Mouse (Mus musculus): ENCODE measurements around the gene Rps21. TPM values are rescaled to one million over a fixed set of nuclear protein-coding genes. Genes with fewer than 3 reads are reported as not detected.
"Not testable (repeated sequence)": the region's sequence is repeated elsewhere in the genome, so short reads cannot be mapped to it uniquely, and the experiment has no call there.

The Rps21 gene
- polyA plus RNA-seq, 1 experiment from 2014 or later = 1,364 TPM

- ChIA-PET CTCF (interaction anchor here (1.1 to 1.9 kb wide), 2 partner anchors 28 to 81 kb away, joined by 3 to 5 read pairs; no protein-coding TSS in a partner anchor), POLR2A (no interaction called here)
- ATAC-seq (no peak), DNase-seq (ENCODE audit: low read depth, low spot score) (no peak)
- in situ Hi-C loops (cut with MboI; ENCODE audit: low pct_unique_long_range_greater_than_20kb) = loop anchor here (5.0 to 10.0 kb wide), 4 partner anchors 37 to 332 kb away; partner anchors contain the start of gene Mtg2
- no peak for TF ChIP-seq CTCF (IDR thresholded peaks at IDR 0.05)
- no peaks in the 10 kb centered on the region for H3K27me3 ChIP-seq
These were observed 2.6 kb upstream of the Rps21 start for GRCm38 (mm10) chr2:180254436-180255209.

GRCm38 (mm10) chr2:180255701-180256100 is 1.5 kb upstream of the Rps21 start:
- ChIA-PET POLR2A (interaction anchor here (1.6 kb wide), 2 partner anchors 9 to 81 kb away, joined by 3 to 5 read pairs; no protein-coding TSS in a partner anchor), CTCF (interaction anchor here (1.1 to 1.9 kb wide), 3 partner anchors 19 to 82 kb away, joined by 3 to 5 read pairs (median 3); no protein-coding TSS in a partner anchor)
- no peaks in the 10 kb centered on the region for H3K27me3 ChIP-seq
- no peak for TF ChIP-seq CTCF (IDR thresholded peaks at IDR 0.05)
- in situ Hi-C loops (cut with MboI; ENCODE audit: low pct_unique_long_range_greater_than_20kb) = loop anchor here (10.0 kb wide), 2 partner anchors 71 to 181 kb away; partner anchors contain the start of gene Mtg2
- DNase-seq (ENCODE audit: low read depth, low spot score) = no peak
- ATAC-seq = no peak

DNA sequence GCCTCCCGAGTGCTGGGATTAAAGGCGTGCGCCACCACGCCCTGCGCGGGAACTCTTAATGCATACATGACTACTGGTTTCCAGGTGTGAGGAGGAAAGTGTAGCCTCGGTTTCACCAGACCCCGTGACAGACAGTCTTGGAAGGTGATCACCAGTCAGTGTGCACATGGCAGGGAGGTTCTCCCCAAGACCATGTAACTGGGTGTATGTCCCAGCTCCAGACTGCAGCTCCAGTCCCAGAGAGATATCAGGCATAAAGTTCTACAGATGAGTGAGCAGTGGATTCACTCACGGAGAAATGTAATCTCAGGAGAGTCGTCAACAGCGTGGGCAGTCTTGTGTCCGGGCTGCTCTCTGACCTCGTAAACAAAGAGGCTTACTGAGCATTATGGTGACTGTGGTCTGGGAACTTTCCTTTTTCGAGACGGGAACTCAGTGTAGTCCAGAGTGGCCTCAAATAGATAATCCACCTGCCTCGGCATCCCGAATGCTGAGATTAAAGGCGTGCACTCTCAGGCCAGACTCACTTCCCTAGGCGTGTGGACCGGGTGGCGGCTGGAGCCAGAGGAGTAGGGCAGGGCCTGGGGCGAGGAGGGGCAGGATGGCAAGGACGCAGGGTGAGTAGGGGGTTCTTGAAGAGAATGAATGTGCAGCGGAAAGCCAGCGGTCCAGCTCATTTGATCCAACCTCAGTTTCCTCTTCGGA is 729 bp upstream of the Rps21 start:
- CTCF ChIA-PET = interaction anchor here (1.2 kb wide), 1 partner anchor 19 kb away, joined by 3 read pairs; no protein-coding TSS in a partner anchor
- no peak for DNase-seq (ENCODE audit: low read depth, low spot score)
- POLR2A ChIA-PET = interaction anchor here (0.9 to 1.7 kb wide), 6 partner anchors 10 to 82 kb away, joined by 3 to 5 read pairs (median 4); no protein-coding TSS in a partner anchor
- TF ChIP-seq CTCF (IDR thresholded peaks at IDR 0.05) = no peak
- in situ Hi-C loops (cut with MboI; ENCODE audit: low pct_unique_long_range_greater_than_20kb) = loop anchor here (10.0 kb wide), 2 partner anchors 72 to 182 kb away; partner anchors contain the start of gene Mtg2
- no peaks in the 10 kb centered on the region for H3K27me3 ChIP-seq
- ATAC-seq = peak; percentile 52

DNA sequence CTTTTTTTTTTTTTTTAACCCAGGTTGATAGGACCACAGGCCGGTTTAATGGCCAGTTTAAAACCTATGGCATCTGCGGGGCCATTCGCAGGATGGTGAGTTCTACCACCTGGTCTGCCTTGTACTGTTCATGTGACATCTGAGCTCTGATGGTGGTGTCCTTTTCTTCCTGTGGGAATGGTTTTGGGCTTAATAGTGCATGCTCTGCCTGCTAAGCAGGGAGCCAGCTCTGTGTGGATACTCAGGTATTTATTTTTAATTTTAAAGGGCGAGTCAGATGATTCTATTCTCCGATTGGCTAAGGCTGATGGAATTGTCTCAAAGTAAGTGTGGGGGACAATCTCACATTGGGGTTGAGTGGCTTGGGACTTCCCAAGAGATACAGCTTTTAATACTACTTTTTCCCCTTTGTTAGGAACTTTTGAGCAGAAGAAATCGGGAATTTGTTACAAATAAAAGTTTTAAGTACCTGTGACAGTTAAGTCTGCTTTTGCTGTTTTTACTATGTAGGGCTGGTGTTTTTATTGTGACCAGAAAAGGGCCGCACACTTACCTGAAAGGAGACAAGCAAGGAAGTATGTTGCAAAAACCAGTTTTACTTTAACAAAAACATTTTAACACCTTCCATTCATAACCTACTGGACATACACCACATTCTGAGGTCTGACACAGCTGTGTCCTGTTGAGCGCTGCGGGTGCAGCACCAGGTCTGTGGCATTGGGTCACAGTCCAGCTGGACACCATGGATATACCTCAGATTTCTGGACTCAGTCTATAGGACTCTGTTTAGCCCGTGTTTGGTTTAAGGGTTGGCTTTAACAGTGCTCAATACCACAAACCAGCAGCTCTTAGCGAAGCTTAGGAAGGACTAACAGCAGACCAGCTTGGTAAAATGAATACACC is 1.0 kb downstream of the Rps21 start:
- ChIA-PET POLR2A (interaction anchor here (1.0 to 1.7 kb wide), 2 partner anchors 9 to 13 kb away, joined by 3 to 4 read pairs; no protein-coding TSS in a partner anchor), CTCF (interaction anchor here (1.7 kb wide), 1 partner anchor 14 kb away, joined by 4 read pairs; no protein-coding TSS in a partner anchor)
- no peak for TF ChIP-seq CTCF (IDR thresholded peaks at IDR 0.05)
- H3K27me3 ChIP-seq = no peaks in the 10 kb centered on the region
- DNase-seq (ENCODE audit: low read depth, low spot score) = no peak
- no peak for ATAC-seq
- in situ Hi-C loops (cut with MboI; ENCODE audit: low pct_unique_long_range_greater_than_20kb) = loop anchor here (10.0 kb wide), 2 partner anchors 73 to 183 kb away; partner anchors contain the start of gene Mtg2

GRCm38 (mm10) chr2:180258951-180259484 is 1.8 kb downstream of the Rps21 start:
- POLR2A ChIA-PET; H3K27me3 ChIP-seq; ATAC-seq; DNase-seq (ENCODE audit: low read depth, low spot score): not testable (repeated sequence)
- in situ Hi-C loops (cut with MboI; ENCODE audit: low pct_unique_long_range_greater_than_20kb) = loop anchor here (10.0 kb wide), 2 partner anchors 74 to 184 kb away; partner anchors contain the start of gene Mtg2
- CTCF ChIA-PET = interaction anchor here (1.7 kb wide), 1 partner anchor 13 kb away, joined by 4 read pairs; no protein-coding TSS in a partner anchor

GRCm38 (mm10) chr2:180259826-180260609 is 2.8 kb downstream of the Rps21 start:
- in situ Hi-C loops (cut with MboI; ENCODE audit: low pct_unique_long_range_greater_than_20kb) = loop anchor here (10.0 kb wide), 2 partner anchors 75 to 185 kb away; partner anchors contain the start of gene Mtg2
- H3K27me3 ChIP-seq; POLR2A ChIA-PET; CTCF ChIA-PET; ATAC-seq; DNase-seq (ENCODE audit: low read depth, low spot score): not testable (repeated sequence)

DNA sequence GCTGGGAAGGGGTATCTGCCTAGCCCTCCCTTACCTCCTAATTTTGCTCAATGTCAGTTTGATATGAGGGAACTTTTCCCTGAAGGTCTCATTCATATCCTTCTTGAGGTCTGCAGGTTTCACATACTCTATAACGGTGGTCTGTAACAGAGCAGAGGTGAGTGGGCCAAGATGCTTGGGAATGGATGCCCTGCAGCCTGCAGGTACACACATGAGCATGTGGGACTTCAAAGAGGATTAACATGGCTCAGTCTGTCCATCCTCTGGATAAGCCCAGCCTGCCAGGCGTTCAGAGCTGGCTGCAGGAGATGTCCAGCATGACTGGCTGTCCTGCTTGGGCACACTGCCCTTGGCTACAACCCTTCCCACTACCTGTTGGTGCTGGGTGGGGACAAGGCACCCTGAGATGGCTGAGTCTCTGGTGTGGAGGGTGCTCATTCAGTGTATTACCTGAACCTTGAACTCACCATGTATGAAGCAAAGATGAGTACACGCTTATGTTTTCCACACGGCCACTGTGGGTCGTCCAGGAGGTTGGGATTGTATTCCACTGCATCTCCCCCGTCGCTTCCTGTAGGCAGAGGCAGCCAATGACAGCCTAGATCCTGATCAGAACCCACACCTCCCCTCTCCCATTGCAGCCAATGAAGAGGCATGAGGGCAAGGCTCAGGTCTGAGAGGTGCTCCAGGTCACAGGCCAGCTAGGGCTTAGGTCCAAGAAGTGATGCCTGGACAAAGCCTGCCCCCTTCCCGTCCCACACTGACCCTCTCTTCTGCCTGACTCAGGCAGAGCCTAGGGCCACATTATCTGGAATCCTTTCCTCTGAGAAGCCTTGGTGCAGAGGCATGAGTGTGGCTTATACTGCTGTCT is 3.7 kb downstream of the Rps21 start:
- ChIA-PET CTCF (interaction anchor here (2.8 kb wide), 1 partner anchor 11 kb away, joined by 10 read pairs; no protein-coding TSS in a partner anchor), POLR2A (no interaction called here)
- TF ChIP-seq CTCF (IDR thresholded peaks at IDR 0.05) = no peak
- ATAC-seq (no peak), DNase-seq (ENCODE audit: low read depth, low spot score) (no peak)
- in situ Hi-C loops (cut with MboI; ENCODE audit: low pct_unique_long_range_greater_than_20kb) = no loop called here
- no peaks in the 10 kb centered on the region for H3K27me3 ChIP-seq

DNA sequence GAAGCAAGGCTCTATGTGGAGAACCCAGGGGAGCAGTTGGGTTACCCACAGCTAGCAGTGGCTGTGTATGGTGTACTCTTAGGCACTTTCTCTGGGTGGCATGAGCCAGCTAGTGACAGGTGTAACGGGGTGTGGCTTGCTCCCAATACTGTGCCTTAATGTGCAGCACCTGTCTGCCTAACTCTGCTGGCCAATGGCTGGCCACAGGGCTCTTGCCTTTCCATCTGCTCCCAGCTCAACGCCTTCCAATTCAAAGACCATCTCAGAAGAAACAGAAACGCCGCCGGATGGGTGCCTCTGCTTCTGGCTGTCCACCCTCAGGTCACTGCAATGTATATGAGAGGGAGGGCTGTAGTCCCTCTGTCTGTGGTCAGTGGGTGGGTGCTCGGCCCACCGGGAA is 4.7 kb downstream of the Rps21 start:
- CTCF ChIA-PET = interaction anchor here (1.8 to 2.8 kb wide), 2 partner anchors 10 to 91 kb away, joined by 5 to 10 read pairs; no protein-coding TSS in a partner anchor
- POLR2A ChIA-PET = no interaction called here
- in situ Hi-C loops (cut with MboI; ENCODE audit: low pct_unique_long_range_greater_than_20kb) = no loop called here
- H3K27me3 ChIP-seq = no peaks in the 10 kb centered on the region
- no peak for ATAC-seq
- DNase-seq (ENCODE audit: low read depth, low spot score) = no peak
- no peak for TF ChIP-seq CTCF (IDR thresholded peaks at IDR 0.05)

Measured in Patski (cell line).